Mouse (Mus musculus) cerebellum, adult 18-20 months (tissue): ENCODE measurements at regions not wholly inside any gene's neighbourhood (a gene's known extent, or its start where the extent isn't known, plus 50 kb on each side); places are given as distances from the start of the nearest gene placed in this dataset.
"Not testable (repeated sequence)": the region's sequence is repeated elsewhere in the genome, so short reads cannot be mapped to it uniquely, and the experiment has no call there.

Experiments
- DNase-seq, 2 experiments: peaks; one replicate each; pipeline ENCODE4 v3.0.0; 2021

- no peak for DNase-seq
Observed at GRCm38 (mm10) chrX:93888480-93888879, 56.5 kb upstream of the Pdk3 start.

- DNase-seq: no peak
Observed at GRCm38 (mm10) chrX:93888966-93889365, 57.0 kb upstream of the Pdk3 start.

GRCm38 (mm10) chrX:93889394-93890042, 57.5 kb upstream of the Pdk3 start:
- DNase-seq: peak; percentile 82 to 87

GRCm38 (mm10) chrX:93896838-93897820, 65.1 kb upstream of the Pdk3 start:
- no peak for DNase-seq

- DNase-seq: no peak
Observed at GRCm38 (mm10) chrX:93903209-93903608, 65.2 kb upstream of the AU015836 start.

GRCm38 (mm10) chrX:93905531-93905930, 62.9 kb upstream of the AU015836 start:
- no peak for DNase-seq

GRCm38 (mm10) chrX:93911087-93911840, 57.2 kb upstream of the AU015836 start:
- peak; percentile 43 to 61 for DNase-seq

- DNase-seq: no peak
Observed at GRCm38 (mm10) chrX:93915548-93915947, 52.9 kb upstream of the AU015836 start.

- not testable (repeated sequence) for DNase-seq
Observed at GRCm38 (mm10) chrX:93917367-93917766, 51.1 kb upstream of the AU015836 start.
